Mouse (Mus musculus): ENCODE measurements at regions not wholly inside any gene's neighbourhood (a gene's known extent, or its start where the extent isn't known, plus 50 kb on each side); places are given as distances from the start of the nearest gene placed in this dataset.

GRCm38 (mm10) chr16:91995459-91996190 lies 62.4 kb upstream of the Mrps6 start:
- TF ChIP-seq FLI1 (IDR thresholded peaks at IDR 0.05; ENCODE audit: low read length) (no peak), GATA1 (IDR thresholded peaks at IDR 0.05; ENCODE audit: borderline replicate concordance, low read length) (no peak)

All from megakaryocyte, embryonic 14.5 days (primary cell).